Mouse (Mus musculus) T-cell, adult 66 days (primary cell): ENCODE data around the gene Rab5a. TPM values are rescaled to one million over a fixed set of nuclear protein-coding genes. Genes with fewer than 3 reads are reported as not detected.

Experiments
- total RNA-seq, 2 experiments: library from RNA; stranded (reverse); gene quantifications; 3 replicates in 1 of 2; 4 replicates in 1 of 2; pipeline ENCODE4 v1.2.4; 2023

Rab5a gene
- 100 to 1,000 TPM in 1 of 2 experiments, 10 to 100 TPM in 1; 92.3 to 101 TPM for total RNA-seq

DNA sequence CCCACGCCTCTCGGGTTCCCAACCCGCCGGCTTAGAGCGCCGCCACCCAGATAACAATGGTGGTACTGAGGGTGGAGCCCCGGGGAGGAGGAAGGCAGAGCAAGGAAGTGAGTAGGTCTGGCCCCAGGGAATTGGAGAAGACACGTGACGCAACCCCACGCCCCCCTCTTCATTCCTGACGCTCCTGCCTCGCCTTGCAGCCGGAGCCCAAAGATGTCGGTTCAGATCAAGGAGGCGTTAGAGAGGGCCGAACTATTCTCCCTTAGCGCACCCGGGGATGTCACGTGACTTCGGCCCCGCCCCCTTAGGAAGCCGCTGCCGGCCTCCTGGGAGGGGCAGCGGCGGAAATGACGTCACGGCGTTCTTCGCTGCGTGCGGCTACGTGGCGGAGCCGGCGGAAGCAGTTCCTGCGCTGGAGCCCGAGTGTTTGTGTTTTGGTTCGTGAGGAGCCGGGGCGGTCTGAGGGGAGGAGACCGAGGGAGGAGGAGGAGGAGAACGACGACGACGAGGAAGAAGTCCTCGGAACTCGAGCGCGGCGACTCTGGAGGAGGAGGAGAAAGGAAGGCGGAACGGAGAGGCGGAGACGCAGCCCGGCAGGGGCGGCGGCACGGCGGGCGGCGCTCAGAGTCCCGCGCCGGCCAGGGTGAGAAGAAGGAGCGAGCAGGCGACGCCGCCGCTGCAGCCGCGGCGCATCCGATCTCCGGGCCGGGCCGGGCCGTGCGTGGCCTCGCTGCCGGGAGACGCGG lies at the start of gene Rab5a:
Rab5a (plus strand) TSS at position 377 of the 746 bp plus-strand sequence.

DNA sequence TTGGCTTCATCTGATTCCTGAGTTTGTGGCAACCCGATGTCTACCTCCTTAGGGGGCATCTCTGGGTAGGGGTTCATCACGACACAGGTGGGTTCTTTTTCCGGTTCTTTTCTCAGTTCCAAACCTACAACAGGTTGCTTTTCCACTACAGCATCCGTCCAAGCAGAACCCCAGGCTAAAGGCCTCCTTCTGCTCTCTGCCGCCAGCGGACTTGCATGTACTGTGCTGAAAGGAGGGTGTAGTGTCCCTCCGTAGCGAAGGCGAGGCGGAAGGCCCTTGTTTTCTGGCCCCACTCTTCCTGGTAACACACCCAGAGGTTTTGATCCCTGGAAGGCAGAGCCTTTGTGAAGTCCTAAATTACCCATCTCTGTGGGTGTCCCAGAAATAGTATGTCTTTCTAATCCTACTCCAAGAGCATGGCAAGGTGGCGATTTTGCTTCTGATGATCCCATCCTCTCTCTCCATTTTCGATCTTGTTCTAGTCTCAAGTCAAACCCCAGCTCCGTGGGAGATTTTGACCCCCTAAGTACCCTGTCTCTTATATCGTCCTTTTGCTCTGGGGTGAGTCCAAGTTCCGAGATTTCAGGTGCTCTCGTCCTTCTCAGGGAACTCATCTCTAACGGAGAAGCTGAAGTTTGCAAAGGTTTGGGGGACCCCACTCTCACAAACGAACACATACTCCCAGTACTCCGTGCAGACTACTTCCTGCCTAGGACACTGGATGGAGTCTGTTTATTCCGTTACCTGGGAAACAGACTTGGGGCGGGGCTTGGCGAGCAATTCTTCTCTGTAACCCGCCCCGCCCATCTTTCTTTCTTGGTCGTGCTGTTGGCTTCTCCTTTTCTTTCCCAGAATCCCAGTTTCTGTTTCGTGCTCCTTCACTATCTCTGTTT lies 16.2 kb upstream of the Rab5a start, which contains the start of gene Efhb:
Efhb (minus strand) TSS at position 719 of the 893 bp plus-strand sequence.

DNA sequence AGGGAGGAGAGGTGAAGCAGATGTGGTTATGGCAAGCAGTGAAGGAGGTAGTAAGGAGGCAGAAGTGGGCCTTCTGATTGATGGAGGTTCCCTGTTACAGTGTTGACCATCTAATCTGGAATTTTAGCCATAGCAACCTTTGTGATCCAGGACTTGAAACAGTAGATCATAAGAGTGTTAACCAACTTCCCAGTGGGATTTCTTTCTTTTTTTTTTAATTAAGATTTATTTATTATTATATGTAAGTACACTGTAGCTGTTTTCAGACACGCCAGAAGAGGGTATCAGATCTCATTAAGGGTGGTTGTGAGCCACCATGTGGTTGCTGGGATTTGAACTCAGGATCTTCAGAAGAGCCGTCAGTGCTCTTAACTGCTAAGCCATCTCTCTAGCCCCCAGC lies 60.3 kb downstream of the Rab5a start, which contains the start of gene Pp2d1:
Pp2d1 (minus strand) TSS at position 101 of the 400 bp plus-strand sequence.

Other genes starting within 250 kb of the Rab5a start
- gene Efhb, start 15.9 kb upstream of the Rab5a start, total RNA-seq, result under 1 TPM; 0.44 to 0.59 TPM
- gene Pp2d1, start 60.2 kb downstream of the Rab5a start, total RNA-seq, result not detected
- gene Kat2b, start 87.6 kb downstream of the Rab5a start, total RNA-seq, result 10 to 100 TPM; 81.6 to 89.3 TPM
- 1 to 10 TPM; 1.0 to 1.9 TPM for gene Sgo1, start 210.1 kb downstream of the Rab5a start, total RNA-seq